Mouse (Mus musculus) left cerebral cortex, postnatal 25 days (tissue): ENCODE measurements at regions not wholly inside any gene's neighbourhood (a gene's known extent, or its start where the extent isn't known, plus 50 kb on each side); places are given as distances from the start of the nearest gene placed in this dataset.

Experiments used
- DNase-seq, 2 experiments: peaks; one replicate each; pipeline ENCODE4 v3.0.0; 2022; ENCODE audit warnings: low spot score in 2 of 2, mixed read lengths in 1 of 2
- intact Hi-C: fragments of 180-260 bp; cut with DNase I; formaldehyde crosslinking; loops from one replicate; pipeline ENCODE4 v1.15.1; 2025

DNA sequence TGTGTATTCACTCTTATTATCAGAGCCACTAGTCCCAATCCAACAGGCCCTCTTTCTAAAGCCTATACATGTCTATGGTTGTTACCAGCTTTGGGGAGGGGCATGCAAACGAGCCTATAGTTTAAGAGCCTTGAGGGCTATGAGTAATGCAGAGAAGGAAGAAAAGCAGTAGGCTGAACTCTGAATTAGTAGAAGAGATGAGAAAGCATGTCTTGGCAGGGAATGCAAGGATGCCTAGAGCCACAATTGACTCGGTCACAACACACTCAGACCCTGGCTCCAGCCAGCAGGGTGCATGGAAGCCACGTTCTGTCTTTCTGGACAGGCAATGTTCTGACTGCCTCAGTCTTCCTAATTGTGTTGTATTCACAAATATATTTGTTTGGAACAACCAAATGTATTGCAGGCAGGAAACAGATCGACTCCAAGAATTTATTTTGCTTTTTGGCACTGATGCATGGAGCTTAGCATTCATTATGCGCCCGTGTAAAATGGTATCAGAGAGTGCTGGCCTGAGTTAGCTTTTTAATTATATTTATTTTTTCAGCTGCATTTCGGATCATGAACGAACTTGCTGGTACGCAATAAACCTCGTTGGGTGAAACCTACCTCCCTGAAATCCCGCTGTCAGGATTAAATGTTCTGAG lies 110.2 kb downstream of the Rybp start:
- intact Hi-C loops: no loop called here

GRCm38 (mm10) chr6:100170711-100171348 lies 116.5 kb downstream of the Rybp start:
- peak; percentile 68 to 95 for DNase-seq
- intact Hi-C loops: loop anchor here (2.0 kb wide), 1 partner anchor 116 kb away; the partner anchor contains the start of gene Rybp

More for the DNA sequence above, 110.2 kb downstream of the Rybp start:
- DNase-seq: no peak

- intact Hi-C loops: no loop called here
- DNase-seq: no peak
These were observed 120.0 kb downstream of the Rybp start for GRCm38 (mm10) chr6:100167321-100167720.

GRCm38 (mm10) chr6:100165746-100166145 lies 121.5 kb downstream of the Rybp start:
- no peak for DNase-seq
- intact Hi-C loops: no loop called here

DNA sequence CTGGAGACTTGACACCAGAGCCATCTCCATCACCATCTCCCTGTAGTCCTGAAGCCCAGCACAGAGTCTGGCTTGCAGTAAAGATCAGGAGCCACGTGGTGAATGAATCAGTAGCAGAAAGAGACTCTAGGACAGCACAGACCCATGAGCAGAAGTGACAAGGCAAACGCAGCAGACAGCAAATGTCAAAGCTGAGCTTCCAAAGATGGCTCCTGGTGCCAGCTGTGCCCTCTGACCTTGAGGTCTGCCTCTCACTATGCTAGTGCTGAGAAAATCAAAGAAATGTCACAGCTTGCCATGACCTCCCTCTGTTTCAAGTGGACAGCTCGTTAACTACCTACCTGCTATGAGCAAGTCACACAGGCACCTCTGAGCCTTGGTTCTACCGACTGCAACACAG lies 123.1 kb downstream of the Rybp start:
- DNase-seq: no peak
- intact Hi-C loops: no loop called here

GRCm38 (mm10) chr6:100163814-100164130 lies 123.5 kb downstream of the Rybp start:
- intact Hi-C loops: no loop called here
- no peak for DNase-seq

GRCm38 (mm10) chr6:100162961-100163813 lies 124.1 kb downstream of the Rybp start:
- peak; percentile 61 to 82 for DNase-seq
- intact Hi-C loops: no loop called here

GRCm38 (mm10) chr6:100160670-100161069 lies 126.6 kb downstream of the Rybp start:
- DNase-seq: no peak
- intact Hi-C loops: no loop called here

GRCm38 (mm10) chr6:100159817-100160216 lies 127.5 kb downstream of the Rybp start:
- intact Hi-C loops: loop anchor here (10.0 kb wide), 1 partner anchor 355 kb away; no protein-coding TSS in a partner anchor
- DNase-seq: no peak

- intact Hi-C loops: loop anchor here (10.0 kb wide), 1 partner anchor 354 kb away; no protein-coding TSS in a partner anchor
- DNase-seq: no peak
These were observed 128.0 kb downstream of the Rybp start for GRCm38 (mm10) chr6:100159246-100159645.

GRCm38 (mm10) chr6:100157288-100157687 lies 130.0 kb downstream of the Rybp start:
- DNase-seq: peak in 1 of 2 experiments; percentile 24

DNA sequence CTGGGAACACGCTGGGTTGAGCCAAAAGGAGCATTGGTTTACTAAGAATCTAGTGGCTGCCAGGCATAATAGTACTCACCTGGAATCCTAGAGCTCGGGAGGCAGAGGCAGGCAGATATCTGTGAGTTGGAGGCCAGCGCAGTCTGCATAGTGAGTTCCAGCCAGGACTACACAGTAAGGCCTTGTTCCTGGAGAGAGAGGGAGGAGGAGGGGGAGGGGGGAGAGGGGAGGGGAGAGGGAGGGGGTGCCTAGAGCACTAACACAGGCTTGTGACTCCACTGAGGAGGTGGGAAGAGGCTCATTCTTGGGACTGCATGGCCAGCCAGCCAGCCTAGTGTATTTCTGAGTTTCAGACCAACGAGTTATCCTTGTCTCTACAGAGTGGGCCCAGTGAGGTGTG lies 131.1 kb downstream of the Rybp start:
- intact Hi-C loops: loop anchor here (10.0 kb wide), 1 partner anchor 351 kb away; no protein-coding TSS in a partner anchor
- no peak for DNase-seq

More at GRCm38 (mm10) chr6:100157288-100157687, 130.0 kb downstream of the Rybp start:
- intact Hi-C loops: loop anchor here (10.0 kb wide), 1 partner anchor 352 kb away; no protein-coding TSS in a partner anchor

GRCm38 (mm10) chr6:100155676-100156075 lies 131.6 kb downstream of the Rybp start:
- intact Hi-C loops: loop anchor here (10.0 kb wide), 1 partner anchor 351 kb away; no protein-coding TSS in a partner anchor
- no peak for DNase-seq

GRCm38 (mm10) chr6:100151447-100151846 lies 135.8 kb downstream of the Rybp start:
- DNase-seq: no peak
- intact Hi-C loops: loop anchor here (10.0 kb wide), 1 partner anchor 347 kb away; no protein-coding TSS in a partner anchor

DNA sequence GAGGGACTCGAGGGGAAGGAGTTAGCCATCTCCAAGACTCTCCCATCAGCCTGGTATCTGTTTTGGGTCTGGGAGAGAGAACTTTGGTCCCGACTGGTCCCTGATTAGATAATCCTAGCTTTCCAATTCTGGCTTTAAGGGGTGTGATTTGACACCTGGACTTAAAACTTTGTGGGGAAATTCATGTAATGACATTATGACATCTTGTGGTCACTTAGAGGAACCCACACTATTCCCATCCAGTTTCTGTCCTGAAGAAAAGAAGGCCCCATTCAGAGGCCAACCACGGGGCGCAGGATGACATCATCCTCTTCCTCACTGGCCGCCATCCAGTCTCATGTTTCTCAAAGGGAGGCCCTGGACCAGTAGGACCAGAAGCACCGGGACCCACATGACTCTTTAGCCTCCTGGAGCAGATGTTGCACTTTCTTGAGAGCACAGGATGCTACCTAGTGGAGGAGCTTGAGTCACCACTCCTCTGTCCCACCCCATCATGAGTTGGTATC lies 136.5 kb downstream of the Rybp start:
- no peak for DNase-seq
- intact Hi-C loops: loop anchor here (10.0 kb wide), 1 partner anchor 346 kb away; no protein-coding TSS in a partner anchor

DNA sequence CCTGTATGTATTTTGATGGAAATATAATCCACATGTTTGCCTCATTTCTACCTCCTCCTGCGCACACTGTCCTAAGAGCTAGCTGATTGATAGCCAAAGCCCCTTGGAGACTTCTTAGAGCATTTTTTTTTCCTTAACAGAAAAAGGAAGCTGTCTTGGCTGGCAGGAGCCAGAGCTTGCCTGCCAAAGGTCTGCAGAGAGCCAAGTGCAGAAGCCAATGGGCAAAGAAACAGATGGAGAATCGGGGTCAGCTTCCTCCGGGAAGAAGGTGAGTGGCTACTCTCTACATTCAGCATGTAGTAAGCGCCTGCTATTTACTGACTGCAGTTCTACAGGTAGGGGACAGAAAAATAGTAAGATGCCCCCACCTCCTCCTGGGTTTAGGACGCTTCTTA lies 137.8 kb downstream of the Rybp start:
- no peak for DNase-seq
- intact Hi-C loops: no loop called here

DNA sequence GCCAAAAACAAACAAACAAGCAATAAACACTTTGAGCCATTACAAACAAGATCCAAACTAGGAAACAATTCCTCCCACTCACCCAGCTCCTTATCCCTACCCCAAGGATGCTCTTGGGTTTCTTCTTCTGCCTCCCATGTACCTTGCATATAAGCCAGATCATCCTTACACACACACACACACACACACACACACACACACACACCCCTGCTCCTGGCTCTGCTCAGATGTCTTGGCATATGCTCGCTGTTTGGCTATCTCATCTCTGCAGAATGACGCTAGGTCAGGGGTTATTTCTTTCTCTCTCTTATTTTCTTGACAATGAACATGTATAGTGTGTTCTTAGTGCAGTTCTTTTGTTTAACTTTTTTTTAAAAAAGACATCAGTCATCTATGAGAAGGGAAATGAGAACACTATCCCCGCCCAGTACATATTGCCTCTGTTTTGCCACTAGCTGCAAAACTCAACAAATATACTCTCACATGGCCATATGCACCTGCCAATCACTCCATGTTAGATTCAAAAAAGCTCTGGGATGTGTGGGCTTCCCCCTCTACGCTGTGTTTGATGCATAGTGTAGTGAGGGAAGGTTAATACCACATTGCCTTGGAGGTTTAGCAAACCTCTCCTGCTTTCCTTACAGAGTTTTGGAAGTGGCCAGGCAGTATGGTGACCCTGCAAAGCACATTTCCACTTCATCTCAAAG lies 138.4 kb downstream of the Rybp start:
- no peak for DNase-seq
- intact Hi-C loops: no loop called here

DNA sequence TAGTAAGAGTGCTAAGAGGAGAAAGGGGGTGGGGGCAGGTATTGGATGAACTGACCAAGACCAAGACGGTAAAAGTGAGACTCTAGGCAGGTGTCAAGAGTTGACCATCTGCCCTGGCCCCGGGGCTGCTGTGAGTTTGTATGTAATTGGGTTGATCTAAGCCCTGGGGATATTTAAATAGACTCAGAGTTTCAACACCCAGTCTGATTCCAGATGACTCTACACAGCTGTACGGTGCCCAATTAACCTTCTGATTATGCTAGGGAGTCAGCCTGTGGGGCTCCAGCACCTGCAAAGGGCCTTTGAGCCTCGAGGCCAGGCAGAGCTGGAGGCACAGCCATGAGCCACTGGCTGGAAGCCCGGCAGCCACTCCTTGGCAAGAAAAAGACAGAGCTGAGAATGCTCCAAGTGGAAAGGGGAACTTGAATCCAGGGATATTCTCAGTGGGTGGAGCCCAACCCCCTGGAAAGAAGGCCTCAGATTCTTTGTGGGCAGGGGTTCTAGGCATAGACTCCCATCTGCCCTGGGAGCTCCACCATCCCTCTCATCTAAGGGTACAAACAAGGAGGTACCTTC lies 140.8 kb downstream of the Rybp start:
- peak in 1 of 2 experiments; percentile 60 for DNase-seq
- intact Hi-C loops: no loop called here

DNA sequence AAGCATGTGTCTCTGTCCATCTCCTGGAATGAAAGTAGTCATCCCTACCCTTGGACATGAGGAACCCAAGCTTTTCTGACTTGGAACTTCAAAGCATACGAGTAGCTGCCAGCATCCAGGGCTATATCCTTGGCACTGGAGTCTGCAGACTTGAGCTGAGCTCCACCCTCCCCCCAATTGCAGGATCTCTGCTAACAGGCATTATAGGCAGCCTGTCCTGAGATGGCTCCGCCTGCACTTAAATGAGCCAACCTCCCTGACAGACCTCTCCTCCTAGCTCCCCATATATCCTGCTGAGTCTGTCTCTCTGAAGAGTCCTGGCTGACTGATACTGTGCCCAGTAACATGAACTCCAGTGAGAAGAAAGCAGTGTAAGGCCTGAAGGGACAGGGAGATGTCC lies 141.4 kb downstream of the Rybp start:
- intact Hi-C loops: no loop called here
- DNase-seq: no peak
